In genomic region chr4:59457941-59458340, GRCm38 (mm10) we compare ENCODE assay signal across 10 mouse cellular contexts. TPM values are rescaled to one million over a fixed set of nuclear protein-coding genes. Genes with fewer than 3 reads are reported as not detected.
DNase-seq lines count a peak whose midpoint lies in the region; ATAC-seq and TF ChIP-seq lines count a peak whose summit lies in the region.
"Had no signal": no experiment of that assay in that cellular context is flagged by ENCODE, and none has a peak within 500 bp of the region (broad histone marks: within the 10 kb centered on the region; RNA-seq: fewer than 3 reads in every experiment).

No protein-coding gene starts in this region.

- intact Hi-C loops in gastrocnemius, postnatal 36 days (cut with DNase I) = no loop called here

- TF ChIP-seq CTCF in forebrain, postnatal 0 days (IDR thresholded peaks at IDR 0.05; ENCODE audit: low read depth) = no peak

- H3K9ac ChIP-seq in forebrain, postnatal 0 days = no peak overlapping the region
- H3K9ac ChIP-seq in forebrain, embryonic 15.5 days (replicated peaks) = no peak overlapping the region
- no peak overlapping the region for H3K9ac ChIP-seq in embryonic facial prominence, embryonic 12.5 days
- H3K9ac ChIP-seq: hindbrain, embryonic 15.5 days had no signal

- H3K27ac ChIP-seq in forebrain, postnatal 0 days (ENCODE audit: low read depth, low read length) = no peak overlapping the region
- H3K27ac ChIP-seq in forebrain, embryonic 15.5 days (replicated peaks) = no peak overlapping the region
- H3K27ac ChIP-seq in embryonic facial prominence, embryonic 12.5 days = no peak overlapping the region
- H3K27ac ChIP-seq: hindbrain, embryonic 15.5 days had no signal

- H3K9me3 ChIP-seq in forebrain, postnatal 0 days (ENCODE audit: low read length) = no peaks in the 10 kb centered on the region
- H3K9me3 ChIP-seq in forebrain, embryonic 15.5 days = no peaks in the 10 kb centered on the region
- H3K9me3 ChIP-seq in embryonic facial prominence, embryonic 12.5 days = no peaks in the 10 kb centered on the region
- H3K9me3 ChIP-seq: hindbrain, embryonic 15.5 days had no signal

- WGBS in forebrain, postnatal 0 days = 27% methylated on average over 9 of the region's 9 CpGs
- 36% methylated on average over 9 of the region's 9 CpGs for WGBS in forebrain, embryonic 15.5 days
- WGBS in embryonic facial prominence, embryonic 12.5 days = 44% methylated on average over 9 of the region's 9 CpGs

- no peak overlapping the region for H3K4me3 ChIP-seq in forebrain, postnatal 0 days (ENCODE audit: low read depth, low read length)
- no peak overlapping the region for H3K4me3 ChIP-seq in forebrain, embryonic 15.5 days
- H3K4me3 ChIP-seq in embryonic facial prominence, embryonic 12.5 days = no peak overlapping the region
- H3K4me3 ChIP-seq: hindbrain, embryonic 15.5 days had no signal

- no peak for ATAC-seq in forebrain, postnatal 0 days
- no peak for ATAC-seq in forebrain, embryonic 15.5 days (replicated peaks)
- ATAC-seq in embryonic facial prominence, embryonic 12.5 days (ENCODE audit: insufficient number of reproducible peaks, insufficient read depth, low FRiP score, low TSS enrichment) = no peak

- H3K4me1 ChIP-seq in forebrain, postnatal 0 days (ENCODE audit: insufficient read depth) = no peaks in the 10 kb centered on the region
- peaks cover 7% of the 10 kb centered on the region; the same call in 1 of the 2 replicates for H3K4me1 ChIP-seq in forebrain, embryonic 15.5 days
- H3K4me1 ChIP-seq in embryonic facial prominence, embryonic 12.5 days = no peaks in the 10 kb centered on the region
- H3K4me1 ChIP-seq: hindbrain, embryonic 15.5 days had no signal

- no peaks in the 10 kb centered on the region for H3K36me3 ChIP-seq in forebrain, postnatal 0 days (ENCODE audit: insufficient read depth)
- no peaks in the 10 kb centered on the region for H3K36me3 ChIP-seq in forebrain, embryonic 15.5 days
- H3K36me3 ChIP-seq in embryonic facial prominence, embryonic 12.5 days = no peaks in the 10 kb centered on the region
- H3K36me3 ChIP-seq: hindbrain, embryonic 15.5 days had no signal

- no peak overlapping the region for H3K4me2 ChIP-seq in forebrain, postnatal 0 days (ENCODE audit: low read depth)
- H3K4me2 ChIP-seq in forebrain, embryonic 15.5 days (replicated peaks) = no peak overlapping the region
- 0 out of 2 replicates have a peak overlapping the region, but pooled peaks have one; percentile 5 for H3K4me2 ChIP-seq in embryonic facial prominence, embryonic 12.5 days (replicated peaks)
- H3K4me2 ChIP-seq: hindbrain, embryonic 15.5 days had no signal

- no peaks in the 10 kb centered on the region; the same call in 1 of the 2 replicates for H3K27me3 ChIP-seq in forebrain, postnatal 0 days (ENCODE audit: insufficient read depth, low read length)
- peaks cover 3% of the 10 kb centered on the region; the same call in 1 of the 2 replicates for H3K27me3 ChIP-seq in forebrain, embryonic 15.5 days
- H3K27me3 ChIP-seq in embryonic facial prominence, embryonic 12.5 days = no peaks in the 10 kb centered on the region
- H3K27me3 ChIP-seq: hindbrain, embryonic 15.5 days had no signal

- DNase-seq in forebrain, postnatal 0 days = peak; percentile 4
- DNase-seq in 3134 (ENCODE audit: extremely low read depth, insufficient read length, low spot score) = peak; percentile 53
- DNase-seq in lung, adult 18-20 months = peak; percentile 65 to 72
- no peak for DNase-seq in frontal cortex, postnatal 25 days (ENCODE audit: low spot score in 2 of 2)
- DNase-seq in gastrocnemius, postnatal 36 days = no peak
- no peak for DNase-seq in layer of hippocampus, postnatal 10 days (ENCODE audit: low spot score in 2 of 2)
- DNase-seq: cerebellum, adult 11 months had no signal

RNA-seq across cellular contexts. Expression of gene Susd1, which starts 19.5 kb away (rescaled TPM):
- 7.9 and 8.7 TPM in 2 replicates for total RNA-seq in forebrain, postnatal 0 days (2014; rRNA removed)
- 1.2 and 1.6 TPM in 2 replicates for polyA plus RNA-seq in forebrain, postnatal 0 days (2015; fragmentation: Nextera tagmentation; extraction: Ambion mirVana)
- polyA plus RNA-seq in forebrain, embryonic 15.5 days (2015; fragmentation: Nextera tagmentation; extraction: Ambion mirVana) = 0.90 and 0.91 TPM in 2 replicates
- polyA plus RNA-seq in embryonic facial prominence, embryonic 12.5 days (2016; fragmentation: Nextera tagmentation; extraction: Ambion mirVana) = 1.9 and 2.1 TPM in 2 replicates
- total RNA-seq in gastrocnemius, postnatal 36 days (2021) = under 1 TPM; 0.52 to 0.71 TPM
- total RNA-seq in layer of hippocampus, postnatal 10 days (2021) = 1 to 10 TPM; 8.2 to 9.0 TPM

Comparison
In these comparisons a context has a peak if more than half of its experiments do, and no peak if none do; other contexts are left out.
1. DNase-seq: peak in forebrain, postnatal 0 days (single experiment), 3134 (single experiment) and lung, adult 18-20 months (2 of 2); none in frontal cortex, postnatal 25 days (0 of 2), gastrocnemius, postnatal 36 days (0 of 2) and layer of hippocampus, postnatal 10 days (0 of 2).